ENCODE assay signal across 18 mouse cellular contexts in genomic region chr17:78791690-78792070, GRCm38 (mm10). TPM values are rescaled to one million over a fixed set of nuclear protein-coding genes. Genes with fewer than 3 reads are reported as not detected.
DNase-seq lines count a peak whose midpoint lies in the region; ATAC-seq and TF ChIP-seq lines count a peak whose summit lies in the region.
"Had no signal": no experiment of that assay in that cellular context is flagged by ENCODE, and none has a peak within 500 bp of the region (broad histone marks: within the 10 kb centered on the region; RNA-seq: fewer than 3 reads in every experiment).

No protein-coding gene starts in this region.

- H3K36me3 ChIP-seq in hindbrain, embryonic 14.5 days (replicated peaks; ENCODE audit: control insufficient read depth, insufficient read depth), result peaks cover 72% of the 10 kb centered on the region
- peaks cover 34% of the 10 kb centered on the region for H3K36me3 ChIP-seq in hindbrain, postnatal 0 days (ENCODE audit: insufficient read depth, low read length)
- H3K36me3 ChIP-seq in heart, embryonic 11.5 days (ENCODE audit: control insufficient read depth, insufficient read depth, low read length), result peaks cover 5% of the 10 kb centered on the region; the same call in 1 of the 2 replicates
- peaks cover 32% of the 10 kb centered on the region for H3K36me3 ChIP-seq in heart, postnatal 0 days (replicated peaks; ENCODE audit: control insufficient read depth, insufficient read depth, low read length)
- peaks cover 5% of the 10 kb centered on the region; the same call in 1 of the 2 replicates for H3K36me3 ChIP-seq in intestine, embryonic 16.5 days (ENCODE audit: control insufficient read depth, insufficient read depth, low read length)

- TF ChIP-seq CTCF in hindbrain, postnatal 0 days (IDR thresholded peaks at IDR 0.05; ENCODE audit: low read depth), result no peak
- no peak for TF ChIP-seq CTCF in heart, postnatal 0 days (IDR thresholded peaks at IDR 0.05; ENCODE audit: low read depth)

- WGBS in hindbrain, embryonic 14.5 days, result 93% methylated on average over 3 of the region's 3 CpGs
- 77% methylated on average over 3 of the region's 3 CpGs for WGBS in hindbrain, postnatal 0 days
- WGBS in heart, embryonic 11.5 days (ENCODE audit: insufficient replicate concordance), result 66% methylated on average over 3 of the region's 3 CpGs
- WGBS in heart, postnatal 0 days, result 34% methylated on average over 3 of the region's 3 CpGs
- WGBS in intestine, embryonic 16.5 days, result 85% methylated on average over 3 of the region's 3 CpGs

- no peaks in the 10 kb centered on the region for H3K9me3 ChIP-seq in hindbrain, embryonic 14.5 days (ENCODE audit: control insufficient read depth, low read length)
- H3K9me3 ChIP-seq in hindbrain, postnatal 0 days (ENCODE audit: low read length), result no peaks in the 10 kb centered on the region
- H3K9me3 ChIP-seq in heart, embryonic 11.5 days (replicated peaks; ENCODE audit: control insufficient read depth, low read length), result no peaks in the 10 kb centered on the region
- H3K9me3 ChIP-seq in heart, postnatal 0 days (replicated peaks; ENCODE audit: control insufficient read depth, low read length), result no peaks in the 10 kb centered on the region
- H3K9me3 ChIP-seq in intestine, embryonic 16.5 days (ENCODE audit: control insufficient read depth, low read length), result no peaks in the 10 kb centered on the region
- H3K9me3 ChIP-seq: embryonic facial prominence, embryonic 10.5 days; hindbrain, embryonic 12.5 days; limb, embryonic 12.5 days had no signal

- peak; percentile 16; the same call in 1 of the 2 replicates for TF ChIP-seq EP300 in heart, postnatal 0 days (IDR thresholded peaks at IDR 0.05; ENCODE audit: low read depth)

- no peak overlapping the region for H3K9ac ChIP-seq in hindbrain, embryonic 14.5 days
- H3K9ac ChIP-seq in hindbrain, postnatal 0 days (replicated peaks; ENCODE audit: low read length), result no peak overlapping the region
- H3K9ac ChIP-seq in heart, embryonic 11.5 days (ENCODE audit: low read depth, low read length), result no peak overlapping the region
- H3K9ac ChIP-seq in heart, postnatal 0 days (replicated peaks; ENCODE audit: low read depth, low read length), result 0 out of 2 replicates have a peak overlapping the region, but pooled peaks have one; percentile 34
- no peak overlapping the region for H3K9ac ChIP-seq in intestine, embryonic 16.5 days (ENCODE audit: low read depth, low read length)
- H3K9ac ChIP-seq: forebrain, postnatal 0 days; hindbrain, embryonic 12.5 days; limb, embryonic 12.5 days; liver, postnatal 0 days had no signal

- peak; percentile 6 for DNase-seq in hindbrain, embryonic 14.5 days (ENCODE audit: low spot score)
- DNase-seq in hindbrain, postnatal 0 days (ENCODE audit: low spot score), result no peak
- DNase-seq in heart, postnatal 0 days (ENCODE audit: low spot score), result peak; percentile 78
- DNase-seq in spleen, postnatal 14 days (ENCODE audit: low spot score in 2 of 2), result no peak
- DNase-seq: cerebellum, adult 11-12 months; cerebellum, postnatal 10 days; forebrain, postnatal 0 days; liver, postnatal 0 days; lung, postnatal 14 days had no signal

- no peaks in the 10 kb centered on the region for H3K27me3 ChIP-seq in hindbrain, embryonic 14.5 days (ENCODE audit: control insufficient read depth, insufficient read depth, low read length)
- H3K27me3 ChIP-seq in hindbrain, postnatal 0 days (ENCODE audit: insufficient read depth, low read length), result no peaks in the 10 kb centered on the region
- no peaks in the 10 kb centered on the region for H3K27me3 ChIP-seq in heart, embryonic 11.5 days (ENCODE audit: control insufficient read depth, insufficient read depth, low read length)
- H3K27me3 ChIP-seq in heart, postnatal 0 days (ENCODE audit: control insufficient read depth, insufficient read depth, low read length), result no peaks in the 10 kb centered on the region
- H3K27me3 ChIP-seq in intestine, embryonic 16.5 days (replicated peaks; ENCODE audit: control insufficient read depth, insufficient read depth, low read length), result no peaks in the 10 kb centered on the region
- H3K27me3 ChIP-seq: hindbrain, embryonic 12.5 days; limb, embryonic 12.5 days had no signal

- H3K4me1 ChIP-seq in hindbrain, embryonic 14.5 days (replicated peaks; ENCODE audit: control insufficient read depth, insufficient read depth, low read length), result no peaks in the 10 kb centered on the region
- no peaks in the 10 kb centered on the region for H3K4me1 ChIP-seq in hindbrain, postnatal 0 days (ENCODE audit: insufficient read depth, low read length)
- H3K4me1 ChIP-seq in brown adipose tissue, adult 24 weeks (ENCODE audit: control insufficient read depth, insufficient read depth, insufficient read length, low read length), result no peaks in the 10 kb centered on the region
- peaks cover 18% of the 10 kb centered on the region; the same call in 1 of the 2 replicates for H3K4me1 ChIP-seq in heart, embryonic 11.5 days (ENCODE audit: control insufficient read depth, insufficient read depth, low read length)
- H3K4me1 ChIP-seq in heart, postnatal 0 days (ENCODE audit: control insufficient read depth, insufficient read depth), result peaks cover 23% of the 10 kb centered on the region
- H3K4me1 ChIP-seq in intestine, embryonic 16.5 days (ENCODE audit: control insufficient read depth, insufficient read depth, low read length), result 0 out of 2 replicates have a peak, but pooled peaks cover 2% of the 10 kb centered on the region
- H3K4me1 ChIP-seq: embryonic facial prominence, embryonic 10.5 days; hindbrain, embryonic 12.5 days; limb, embryonic 12.5 days had no signal

- no peak overlapping the region for H3K4me2 ChIP-seq in hindbrain, embryonic 14.5 days (replicated peaks)
- no peak overlapping the region for H3K4me2 ChIP-seq in hindbrain, postnatal 0 days (ENCODE audit: low read depth, low read length)
- 0 out of 2 replicates have a peak overlapping the region, but pooled peaks have one; percentile 9 for H3K4me2 ChIP-seq in heart, embryonic 11.5 days
- no peak overlapping the region; the same call in 1 of the 2 replicates for H3K4me2 ChIP-seq in heart, postnatal 0 days (ENCODE audit: low read depth, low read length)
- H3K4me2 ChIP-seq in intestine, embryonic 16.5 days (ENCODE audit: low read depth, low read length), result no peak overlapping the region
- H3K4me2 ChIP-seq: hindbrain, embryonic 12.5 days; limb, embryonic 12.5 days; liver, embryonic 11.5 days; midbrain, embryonic 11.5 days had no signal

- ATAC-seq in hindbrain, embryonic 14.5 days (ENCODE audit: low FRiP score), result no peak
- no peak for ATAC-seq in hindbrain, postnatal 0 days
- ATAC-seq in heart, embryonic 11.5 days (replicated peaks; ENCODE audit: insufficient number of reproducible peaks, low FRiP score, low TSS enrichment), result 0 out of 2 replicates have a peak, but pooled peaks have one; percentile 10
- ATAC-seq in heart, postnatal 0 days (ENCODE audit: insufficient read depth, low read depth), result peak; percentile 68
- ATAC-seq in intestine, embryonic 16.5 days, result no peak
- ATAC-seq: forebrain, postnatal 0 days; inflammation-experienced regulatory T-cells, adult 6 months; liver, postnatal 0 days had no signal

- H3K27ac ChIP-seq in hindbrain, embryonic 14.5 days, result no peak overlapping the region
- no peak overlapping the region for H3K27ac ChIP-seq in hindbrain, postnatal 0 days
- H3K27ac ChIP-seq in brown adipose tissue, adult 24 weeks (replicated peaks; ENCODE audit: low read depth, low read length), result peak overlapping the region; percentile 77
- H3K27ac ChIP-seq in heart, embryonic 11.5 days (ENCODE audit: low read depth, low read length), result peak overlapping the region; percentile 90
- peak overlapping the region; percentile 90 for H3K27ac ChIP-seq in heart, postnatal 0 days (ENCODE audit: low read depth)
- no peak overlapping the region for H3K27ac ChIP-seq in intestine, embryonic 16.5 days (ENCODE audit: low read length)
- H3K27ac ChIP-seq: embryonic facial prominence, embryonic 10.5 days; hindbrain, embryonic 12.5 days; limb, embryonic 12.5 days had no signal

- H3K4me3 ChIP-seq in hindbrain, embryonic 14.5 days (replicated peaks; ENCODE audit: low read length), result no peak overlapping the region
- H3K4me3 ChIP-seq in hindbrain, postnatal 0 days (ENCODE audit: low read length), result no peak overlapping the region
- no peak overlapping the region for H3K4me3 ChIP-seq in brown adipose tissue, adult 24 weeks (ENCODE audit: insufficient read depth, low read depth, low read length)
- no peak overlapping the region for H3K4me3 ChIP-seq in heart, embryonic 11.5 days (ENCODE audit: low read depth, low read length)
- no peak overlapping the region for H3K4me3 ChIP-seq in heart, postnatal 0 days (ENCODE audit: low read depth, low read length)
- no peak overlapping the region for H3K4me3 ChIP-seq in intestine, embryonic 16.5 days (ENCODE audit: low read length)
- H3K4me3 ChIP-seq: embryonic facial prominence, embryonic 10.5 days; hindbrain, embryonic 12.5 days; limb, embryonic 12.5 days had no signal

RNA-seq across cellular contexts. Expression of gene Heatr5b, which starts 43.5 kb away (rescaled TPM):
- polyA plus RNA-seq in hindbrain, embryonic 14.5 days (2014; fragmentation: Nextera tagmentation; extraction: Ambion mirVana), result 20.1 and 21.4 TPM in 2 replicates
- 38.9 and 48.1 TPM in 2 replicates for total RNA-seq in hindbrain, postnatal 0 days (2014; rRNA removed)
- polyA plus RNA-seq in hindbrain, postnatal 0 days (2015; fragmentation: Nextera tagmentation; extraction: Ambion mirVana), result 9.0 and 9.5 TPM in 2 replicates
- polyA plus RNA-seq in brown adipose tissue, adult 24 weeks (2012; ENCODE audit: insufficient read depth, insufficient read length, missing spikeins), result 24.7 and 32.8 TPM in 2 replicates
- polyA plus RNA-seq in heart, embryonic 11.5 days (2014; fragmentation: Nextera tagmentation; extraction: Ambion mirVana), result 16.9 and 18.7 TPM in 2 replicates
- 38.6 and 56.7 TPM in 2 replicates for total RNA-seq in heart, postnatal 0 days (2014; rRNA removed; ENCODE audit: low replicate concordance)
- 13.8 and 16.3 TPM in 2 replicates for polyA plus RNA-seq in heart, postnatal 0 days (2015; fragmentation: Nextera tagmentation; extraction: Ambion mirVana)
- 9.6 and 12.1 TPM in 2 replicates for polyA plus RNA-seq in intestine, embryonic 16.5 days (2015; fragmentation: Nextera tagmentation; extraction: Ambion mirVana)

RNA-seq across cellular contexts. Expression of gene Gpatch11, which starts 43.7 kb away (rescaled TPM):
- polyA plus RNA-seq in hindbrain, embryonic 14.5 days (2014; fragmentation: Nextera tagmentation; extraction: Ambion mirVana), result 48.7 and 55.3 TPM in 2 replicates
- total RNA-seq in hindbrain, postnatal 0 days (2014; rRNA removed), result 8.9 and 10.3 TPM in 2 replicates
- 50.2 and 57.0 TPM in 2 replicates for polyA plus RNA-seq in hindbrain, postnatal 0 days (2015; fragmentation: Nextera tagmentation; extraction: Ambion mirVana)
- polyA plus RNA-seq in brown adipose tissue, adult 24 weeks (2012; ENCODE audit: insufficient read depth, insufficient read length, missing spikeins), result 39.0 and 60.0 TPM in 2 replicates
- polyA plus RNA-seq in heart, embryonic 11.5 days (2014; fragmentation: Nextera tagmentation; extraction: Ambion mirVana), result 31.8 and 32.5 TPM in 2 replicates
- 3.8 and 4.6 TPM in 2 replicates for total RNA-seq in heart, postnatal 0 days (2014; rRNA removed; ENCODE audit: low replicate concordance)
- 43.7 and 45.0 TPM in 2 replicates for polyA plus RNA-seq in heart, postnatal 0 days (2015; fragmentation: Nextera tagmentation; extraction: Ambion mirVana)
- 47.1 and 50.4 TPM in 2 replicates for polyA plus RNA-seq in intestine, embryonic 16.5 days (2015; fragmentation: Nextera tagmentation; extraction: Ambion mirVana)

RNA-seq across cellular contexts. Expression of gene Strn, which starts 54.7 kb away (rescaled TPM):
- 7.6 and 8.0 TPM in 2 replicates for polyA plus RNA-seq in hindbrain, embryonic 14.5 days (2014; fragmentation: Nextera tagmentation; extraction: Ambion mirVana)
- total RNA-seq in hindbrain, postnatal 0 days (2014; rRNA removed), result 21.3 and 22.2 TPM in 2 replicates
- polyA plus RNA-seq in hindbrain, postnatal 0 days (2015; fragmentation: Nextera tagmentation; extraction: Ambion mirVana), result 4.4 and 4.5 TPM in 2 replicates
- 6.4 and 7.8 TPM in 2 replicates for polyA plus RNA-seq in brown adipose tissue, adult 24 weeks (2012; ENCODE audit: insufficient read depth, insufficient read length, missing spikeins)
- polyA plus RNA-seq in heart, embryonic 11.5 days (2014; fragmentation: Nextera tagmentation; extraction: Ambion mirVana), result 12.5 and 14.2 TPM in 2 replicates
- total RNA-seq in heart, postnatal 0 days (2014; rRNA removed; ENCODE audit: low replicate concordance), result 29.1 and 44.3 TPM in 2 replicates
- 8.0 and 8.2 TPM in 2 replicates for polyA plus RNA-seq in heart, postnatal 0 days (2015; fragmentation: Nextera tagmentation; extraction: Ambion mirVana)
- polyA plus RNA-seq in intestine, embryonic 16.5 days (2015; fragmentation: Nextera tagmentation; extraction: Ambion mirVana), result 4.7 and 5.3 TPM in 2 replicates

Comparison
In these comparisons a context has a peak if more than half of its experiments do, and no peak if none do; other contexts are left out.
1. DNase-seq: peak in hindbrain, embryonic 14.5 days (single experiment) and heart, postnatal 0 days (single experiment); none in hindbrain, postnatal 0 days (single experiment) and spleen, postnatal 14 days (0 of 2).
2. ATAC-seq: peak in heart, embryonic 11.5 days (single experiment) and heart, postnatal 0 days (single experiment); none in hindbrain, embryonic 14.5 days (single experiment), hindbrain, postnatal 0 days (single experiment) and intestine, embryonic 16.5 days (single experiment).
3. H3K27ac ChIP-seq: peak in brown adipose tissue, adult 24 weeks (single experiment), heart, embryonic 11.5 days (single experiment) and heart, postnatal 0 days (single experiment); none in hindbrain, embryonic 14.5 days (single experiment), hindbrain, postnatal 0 days (single experiment) and intestine, embryonic 16.5 days (single experiment).